Mouse (Mus musculus): ENCODE measurements around the gene Olfr424.

DNA sequence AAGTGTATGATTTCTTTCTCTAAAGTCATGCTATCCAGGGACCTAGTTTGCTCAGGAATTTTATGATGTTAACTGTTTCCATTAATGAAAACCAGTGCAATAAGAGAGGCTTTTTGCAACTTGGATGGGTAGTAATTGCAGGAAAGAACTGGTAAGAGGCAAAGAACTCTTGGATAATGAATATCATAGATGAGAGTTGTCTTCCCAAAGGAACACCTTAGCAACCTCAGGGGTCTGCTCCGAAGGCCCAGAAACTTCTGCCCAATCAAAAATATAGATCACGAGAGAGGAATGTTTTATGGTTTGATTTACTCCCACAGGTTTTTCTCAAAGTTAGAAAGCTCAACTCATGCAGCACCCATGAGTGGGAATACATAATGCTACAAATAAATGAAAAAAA is 47.3 kb upstream of the Olfr424 start, which contains the start of gene Olfr429:
- no peak for TF ChIP-seq POLR2A (IDR thresholded peaks at IDR 0.05; ENCODE audit: borderline replicate concordance, extremely low read depth, low read depth, low read length)
- TF ChIP-seq CTCF (IDR thresholded peaks at IDR 0.05; ENCODE audit: insufficient read depth, low read length): no peak

Data from lung, adult 2 months (tissue).